Mouse (Mus musculus) hindbrain, embryonic 13.5 days (tissue): Measurements from ENCODE around the gene H2al1h. TPM values are rescaled to one million over a fixed set of nuclear protein-coding genes. Genes with fewer than 3 reads are reported as not detected.
"Not testable (repeated sequence)": the region's sequence is repeated elsewhere in the genome, so short reads cannot be mapped to it uniquely, and the experiment has no call there.

Experiments
- ATAC-seq: fragments of 200-750 bp; cut with Nextera tagmentation; 2 replicates; pipeline ENCODE4 v1.8.0; 2017; ENCODE audit warnings: moderate TSS enrichment; ENCODE audit not compliant: low FRiP score
- H3K27ac ChIP-seq: fragments of 300-500 bp; sonication (generic); 2 replicates; pipeline ENCODE4 v1.5.1; 2015; ENCODE audit warnings: inconsistent platforms, mild to moderate bottlenecking, moderate library complexity
- H3K27me3 ChIP-seq: fragments of 300-500 bp; sonication (generic); 2 replicates; pipeline ENCODE4 v1.6.1; 2015; ENCODE audit warnings: mild to moderate bottlenecking, inconsistent platforms
- H3K36me3 ChIP-seq: fragments of 300-500 bp; sonication (generic); 2 replicates; pipeline ENCODE4 v1.6.1; 2015; ENCODE audit warnings: mild to moderate bottlenecking, inconsistent platforms
- H3K4me1 ChIP-seq: fragments of 300-500 bp; sonication (generic); replicated peaks from 2 replicates; pipeline ENCODE4 v1.6.1; 2015; ENCODE audit warnings: inconsistent platforms
- H3K4me2 ChIP-seq: fragments of 300-500 bp; sonication (generic); 2 replicates; pipeline ENCODE4 v1.6.1; 2015; ENCODE audit warnings: inconsistent platforms, mild to moderate bottlenecking, moderate library complexity
- H3K4me3 ChIP-seq: fragments of 300-500 bp; sonication (generic); 2 replicates; pipeline ENCODE4 v1.5.1; 2015; ENCODE audit warnings: mild to moderate bottlenecking, inconsistent platforms
- H3K9ac ChIP-seq: fragments of 300-500 bp; sonication (generic); 2 replicates; pipeline ENCODE4 v1.6.1; 2015; ENCODE audit warnings: mild to moderate bottlenecking, inconsistent platforms
- H3K9me3 ChIP-seq: fragments of 300-500 bp; sonication (generic); 2 replicates; pipeline ENCODE4 v1.6.1; 2016; ENCODE audit warnings: inconsistent platforms
- WGBS: fragments of 180-500 bp; shearing (Covaris S2); methylation state at CpG from one replicate; pipeline ENCODE4 v1.1.7; 2015; 5-methylcytosine and 5-hydroxymethylcytosine counted together
- polyA plus RNA-seq: library from polyadenylated mRNA; unstranded; fragments of >200 nt; fragmentation: Nextera tagmentation; extraction: Ambion mirVana; gene quantifications from 2 replicates; pipeline ENCODE4 v1.2.1, GENCODE M21; 2015

The H2al1h gene
- polyA plus RNA-seq, 1 experiment from 2014 or later: not detected

GRCm38 (mm10) chrX:11324359-11324758, 3.1 kb downstream of the H2al1h start, which contains the start of gene H2al1i:
Gene H2al1i, plus strand, starts transcription at chrX:11324659.
- not testable (repeated sequence) for H3K27ac ChIP-seq, H3K4me1 ChIP-seq, H3K4me3 ChIP-seq, H3K9ac ChIP-seq, H3K27me3 ChIP-seq, ATAC-seq, H3K4me2 ChIP-seq, H3K36me3 ChIP-seq, H3K9me3 ChIP-seq
- 84% methylated on average over 2 of the region's 5 CpGs for WGBS

GRCm38 (mm10) chrX:11327522-11327921, 6.2 kb downstream of the H2al1h start, which contains the start of gene H2al1j:
Gene H2al1j, plus strand, starts transcription at chrX:11327822.
- H3K4me3 ChIP-seq, H3K27me3 ChIP-seq, H3K9ac ChIP-seq, H3K9me3 ChIP-seq, H3K4me1 ChIP-seq, ATAC-seq, H3K27ac ChIP-seq, H3K36me3 ChIP-seq, H3K4me2 ChIP-seq: not testable (repeated sequence)
- 87% methylated on average over 2 of the region's 2 CpGs for WGBS

DNA sequence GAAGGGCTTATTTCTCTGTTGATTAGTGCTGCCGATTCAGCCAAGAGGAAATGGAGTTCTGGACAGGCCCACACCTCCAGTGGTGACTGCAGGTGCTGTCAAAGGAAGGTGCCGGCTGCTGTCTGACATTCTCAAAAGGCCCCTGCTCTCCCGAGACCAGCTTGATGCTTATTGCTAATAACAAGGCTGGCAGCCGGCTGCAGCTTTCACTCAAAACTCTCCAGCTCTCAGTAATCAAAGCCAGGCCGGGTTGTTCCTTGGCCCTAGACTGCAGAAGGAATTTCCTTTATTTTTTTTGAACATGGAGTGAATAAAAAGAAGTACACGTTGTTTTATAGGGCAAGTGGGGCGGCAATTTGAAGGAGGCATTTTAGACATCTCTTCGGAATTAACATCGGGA, 24.5 kb downstream of the H2al1h start:
- no peak overlapping the region for H3K9ac ChIP-seq
- peaks cover 5% of the 10 kb centered on the region; the same call in 1 of the 2 replicates for H3K4me1 ChIP-seq
- H3K4me3 ChIP-seq: no peak overlapping the region
- no peaks in the 10 kb centered on the region for H3K36me3 ChIP-seq
- 61% methylated on average over 9 of the region's 9 CpGs for WGBS
- H3K4me2 ChIP-seq: no peak overlapping the region
- no peak for ATAC-seq
- H3K27me3 ChIP-seq: no peaks in the 10 kb centered on the region
- H3K27ac ChIP-seq: no peak overlapping the region
- H3K9me3 ChIP-seq: no peaks in the 10 kb centered on the region

DNA sequence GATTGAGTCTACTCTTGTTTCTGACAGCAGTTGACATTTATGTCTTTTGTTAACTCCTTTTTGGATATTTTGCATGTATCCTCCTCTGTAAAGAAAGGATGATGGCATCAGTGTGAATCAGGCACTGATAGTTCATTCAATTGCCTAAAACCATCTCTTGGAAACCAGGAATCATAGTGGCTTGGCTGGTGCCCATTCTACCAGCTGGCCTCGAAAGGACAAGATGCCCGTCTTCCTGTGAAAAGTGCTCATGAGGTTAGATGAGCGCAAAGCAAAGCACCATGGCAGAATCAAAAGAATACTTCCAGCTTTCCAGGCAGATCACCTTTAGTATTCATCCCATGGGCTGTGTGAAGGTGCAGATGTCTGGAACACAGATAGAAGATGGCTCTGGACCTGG, 25.5 kb downstream of the H2al1h start:
- no peak for ATAC-seq
- Histone ChIP-seq H3K36me3 (no peaks in the 10 kb centered on the region), H3K4me3 (no peak overlapping the region), H3K9me3 (no peaks in the 10 kb centered on the region), H3K4me2 (no peak overlapping the region), H3K9ac (no peak overlapping the region), H3K4me1 (peaks cover 5% of the 10 kb centered on the region; the same call in 1 of the 2 replicates), H3K27me3 (no peaks in the 10 kb centered on the region), H3K27ac (no peak overlapping the region)
- 93% methylated on average over 3 of the region's 3 CpGs for WGBS

DNA sequence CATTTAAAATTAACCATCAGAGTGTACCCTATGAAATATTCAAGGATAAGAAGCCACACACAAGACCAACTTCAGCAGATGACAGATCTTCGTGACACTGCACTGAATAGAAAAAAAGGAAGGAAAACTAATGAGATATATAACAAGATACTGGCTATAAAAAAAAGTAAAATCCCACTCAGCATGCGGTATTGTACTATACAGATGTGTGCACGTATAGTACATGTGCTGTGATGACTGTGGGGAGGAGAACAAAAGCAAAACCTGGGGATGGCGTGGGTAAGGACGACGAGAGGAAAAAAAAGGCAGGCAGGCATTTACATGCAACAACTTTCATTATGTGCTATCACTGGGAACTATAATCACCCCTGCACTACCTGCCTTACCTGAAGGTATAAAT, 39.5 kb downstream of the H2al1h start:
- H3K4me1 ChIP-seq: peaks cover 9% of the 10 kb centered on the region
- H3K9me3 ChIP-seq: no peaks in the 10 kb centered on the region
- no peak overlapping the region for H3K9ac ChIP-seq
- 0 out of 2 replicates have a peak, but pooled peaks cover 13% of the 10 kb centered on the region for H3K27me3 ChIP-seq
- no peak overlapping the region for H3K4me2 ChIP-seq
- no peak overlapping the region for H3K4me3 ChIP-seq
- 81% methylated on average over 6 of the region's 6 CpGs for WGBS
- ATAC-seq: no peak
- H3K27ac ChIP-seq: no peak overlapping the region
- no peaks in the 10 kb centered on the region for H3K36me3 ChIP-seq

- H3K27ac ChIP-seq: no peak overlapping the region
- H3K9ac ChIP-seq: no peak overlapping the region
- no peak overlapping the region for H3K4me3 ChIP-seq
- 79% methylated on average over 2 of the region's 2 CpGs for WGBS
- H3K36me3 ChIP-seq: no peaks in the 10 kb centered on the region
- H3K4me1 ChIP-seq: peaks cover 9% of the 10 kb centered on the region
- ATAC-seq: no peak
- H3K27me3 ChIP-seq: 0 out of 2 replicates have a peak, but pooled peaks cover 15% of the 10 kb centered on the region
- H3K4me2 ChIP-seq: no peak overlapping the region
- no peaks in the 10 kb centered on the region for H3K9me3 ChIP-seq
Measured at GRCm38 (mm10) chrX:11361261-11361660, 40.0 kb downstream of the H2al1h start.

GRCm38 (mm10) chrX:11363890-11364289, 42.6 kb downstream of the H2al1h start:
- Histone ChIP-seq H3K9me3 (no peaks in the 10 kb centered on the region), H3K9ac (no peak overlapping the region), H3K27ac (no peak overlapping the region), H3K36me3 (no peaks in the 10 kb centered on the region), H3K4me3 (no peak overlapping the region), H3K4me2 (no peak overlapping the region), H3K4me1 (peaks cover 9% of the 10 kb centered on the region), H3K27me3 (0 out of 2 replicates have a peak, but pooled peaks cover 16% of the 10 kb centered on the region)
- 41% methylated on average over 6 of the region's 6 CpGs for WGBS
- peak; percentile 57; the same call in 1 of the 2 replicates for ATAC-seq

GRCm38 (mm10) chrX:11365151-11365550, 43.9 kb downstream of the H2al1h start:
- no peaks in the 10 kb centered on the region for H3K36me3 ChIP-seq
- H3K4me1 ChIP-seq: peaks cover 9% of the 10 kb centered on the region
- 49% methylated on average over 12 of the region's 12 CpGs for WGBS
- H3K27me3 ChIP-seq: 0 out of 2 replicates have a peak, but pooled peaks cover 16% of the 10 kb centered on the region
- H3K4me3 ChIP-seq: no peak overlapping the region
- no peak for ATAC-seq
- no peaks in the 10 kb centered on the region for H3K9me3 ChIP-seq
- H3K9ac ChIP-seq: no peak overlapping the region
- no peak overlapping the region for H3K27ac ChIP-seq
- H3K4me2 ChIP-seq: no peak overlapping the region

Other genes with a start within 250 kb of the H2al1h start
- gene H2al1a, start 22.2 kb upstream of the H2al1h start, polyA plus RNA-seq: not detected in 2 replicates
- gene H2al1b, start 19.1 kb upstream of the H2al1h start, polyA plus RNA-seq: not detected in 2 replicates
- gene H2al1c, start 15.8 kb upstream of the H2al1h start, polyA plus RNA-seq: not detected in 2 replicates
- gene H2al1d, start 12.7 kb upstream of the H2al1h start, polyA plus RNA-seq: not detected in 2 replicates
- not detected in 2 replicates for gene H2al1e, start 9.6 kb upstream of the H2al1h start, polyA plus RNA-seq
- not detected in 2 replicates for gene H2al1f, start 6.3 kb upstream of the H2al1h start, polyA plus RNA-seq
- gene H2al1g, start 3.2 kb upstream of the H2al1h start, polyA plus RNA-seq: not detected in 2 replicates
- gene H2al1i, start 3.2 kb downstream of the H2al1h start, polyA plus RNA-seq: not detected in 2 replicates
- not detected in 2 replicates for gene H2al1j, start 6.3 kb downstream of the H2al1h start, polyA plus RNA-seq